Mouse (Mus musculus) thymus, postnatal 10 days (tissue): ENCODE results near the gene Krt19.

ENCODE experiments used
- DNase-seq, 2 experiments: peaks; one replicate each; pipeline ENCODE4 v3.0.0; 2021; ENCODE audit warnings: low spot score in 2 of 2

Gene Krt19

DNA sequence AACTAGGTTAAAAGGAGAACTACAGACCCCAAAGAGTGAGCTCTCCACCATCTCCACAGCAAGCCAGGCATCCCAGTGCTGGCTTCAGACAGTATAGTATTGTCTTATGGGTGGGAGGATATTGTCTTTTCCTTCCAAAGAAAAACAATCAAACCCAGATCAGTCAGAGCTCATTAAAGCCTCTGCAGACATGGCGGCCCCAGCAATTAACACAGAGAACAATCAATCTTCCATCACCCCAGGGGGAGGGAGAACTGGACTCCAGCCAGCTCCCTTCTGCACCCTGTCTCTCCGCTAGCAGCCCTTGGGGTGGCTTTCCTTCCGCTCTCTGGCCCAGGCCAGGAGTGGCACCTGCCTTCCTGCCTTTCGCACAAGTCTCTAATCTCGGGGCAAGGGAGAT, 10.8 kb downstream of the Krt19 start:
- DNase-seq: no peak

DNA sequence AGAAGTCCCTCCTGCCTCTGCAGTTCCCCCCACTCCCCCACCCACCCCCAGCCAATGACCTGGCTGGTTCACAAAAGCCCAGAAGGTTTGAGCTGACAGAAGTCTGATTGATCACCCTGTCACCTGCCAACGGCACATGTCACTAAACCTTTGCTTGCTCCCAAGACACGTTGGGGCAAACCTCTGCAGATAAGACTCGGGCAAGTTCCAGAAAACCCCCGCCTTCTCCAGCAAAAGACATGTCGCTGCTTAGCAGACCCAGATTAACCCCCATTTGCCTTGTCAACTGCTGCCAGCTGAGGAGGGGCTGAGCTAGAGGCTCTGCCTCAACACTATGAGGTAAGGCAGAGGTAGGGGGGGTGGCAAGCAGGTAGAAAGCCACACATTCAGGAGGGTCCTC, 11.9 kb downstream of the Krt19 start:
- no peak for DNase-seq

DNA sequence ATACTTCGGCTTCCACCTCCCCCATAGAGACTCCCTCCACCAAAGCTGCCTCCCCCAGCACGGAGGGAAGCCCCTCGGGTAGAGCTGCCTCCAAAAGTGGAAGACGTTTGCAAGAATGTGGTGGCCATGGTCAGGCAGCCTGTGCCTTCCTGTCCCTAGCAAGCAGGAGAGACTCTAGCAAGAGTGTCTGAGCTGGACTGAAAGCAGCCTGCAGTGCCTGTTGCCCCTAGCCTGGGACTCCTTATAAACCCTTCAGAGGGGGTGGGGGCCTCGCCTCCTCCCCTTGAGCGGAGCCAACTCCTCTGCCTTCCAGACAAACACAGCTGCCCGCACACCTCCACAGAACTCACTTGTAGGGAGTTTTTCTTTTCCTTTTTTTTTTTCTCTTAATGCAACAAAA, 12.7 kb downstream of the Krt19 start, which contains the start of gene Krt15:
Krt15 (minus strand) TSS at position 198 of the 400 bp plus-strand sequence.
- DNase-seq: no peak

DNA sequence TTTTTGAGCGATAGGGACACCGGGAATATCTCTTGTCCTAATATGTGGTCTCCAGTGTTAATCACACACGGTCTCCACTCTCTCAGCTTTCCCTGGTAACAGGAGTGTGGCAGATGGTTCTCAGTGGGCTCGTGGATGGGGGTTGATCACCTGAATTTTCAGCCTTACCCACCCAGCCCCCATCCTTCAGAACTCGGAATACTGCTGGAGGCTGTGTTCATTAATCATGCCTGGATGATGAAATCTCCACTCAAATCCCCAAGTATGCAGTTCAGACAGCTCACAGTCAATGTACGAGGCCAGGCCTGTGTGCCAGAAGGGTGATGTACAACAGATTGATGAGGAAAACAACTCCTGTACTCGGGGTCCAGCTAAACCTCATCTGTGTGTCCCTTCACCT, 23.6 kb downstream of the Krt19 start:
- no peak for DNase-seq

DNA sequence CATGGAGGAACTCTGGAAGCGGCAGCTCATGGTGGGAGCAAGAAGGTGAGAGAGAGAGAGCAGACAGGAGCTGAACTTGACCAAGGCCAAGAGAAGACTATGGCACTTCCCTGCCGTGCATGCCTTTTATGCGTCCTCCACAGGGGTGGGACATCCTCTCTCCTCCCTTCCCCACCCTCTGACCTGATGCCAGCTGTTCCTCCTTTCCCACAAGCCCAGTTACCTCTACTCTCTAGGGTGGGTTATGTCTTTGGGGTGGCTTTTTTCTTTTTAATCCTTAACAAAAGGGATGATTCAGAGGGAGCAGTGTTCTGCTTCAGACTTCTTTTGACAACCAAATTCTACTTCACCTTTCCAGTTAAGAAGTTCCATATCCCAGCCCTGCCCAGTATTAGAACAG, 27.0 kb downstream of the Krt19 start, which contains the start of gene Krt13:
Krt13 (minus strand) TSS at position 101 of the 400 bp plus-strand sequence.
- DNase-seq: no peak

DNA sequence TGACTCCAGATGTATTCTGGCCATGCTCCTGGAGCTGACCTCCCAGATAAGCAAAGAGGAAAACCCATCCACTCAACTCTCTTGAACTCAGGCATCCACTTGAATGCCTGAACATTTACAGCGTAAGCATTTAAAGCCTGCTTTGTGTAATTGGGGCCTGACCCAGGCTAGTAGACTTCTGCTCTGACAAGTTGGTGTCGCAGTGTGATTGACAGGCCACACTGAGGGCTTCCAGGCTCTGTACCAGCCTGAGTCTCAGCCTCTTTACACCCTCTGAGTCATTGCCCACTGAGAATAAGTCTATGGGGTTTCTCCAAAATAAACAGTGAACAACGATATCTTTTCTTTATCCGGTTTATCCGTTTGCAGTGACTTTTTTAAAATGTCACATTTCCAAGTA, 28.1 kb downstream of the Krt19 start:
- no peak for DNase-seq

DNA sequence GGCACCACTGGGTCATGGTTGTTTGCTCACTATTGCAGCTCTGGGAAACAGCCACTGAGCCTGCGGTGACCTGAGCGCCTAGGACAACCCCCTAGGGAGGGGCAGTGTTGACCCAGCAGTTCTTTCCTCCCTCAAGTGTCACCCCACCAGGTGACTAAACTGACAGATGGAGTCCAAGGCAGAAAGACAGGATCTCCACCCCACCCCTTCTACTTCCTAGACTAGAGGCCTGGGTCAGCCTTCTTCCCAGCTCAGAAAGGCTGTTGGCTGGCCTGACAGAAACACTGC, 34.8 kb downstream of the Krt19 start:
- DNase-seq: no peak

DNA sequence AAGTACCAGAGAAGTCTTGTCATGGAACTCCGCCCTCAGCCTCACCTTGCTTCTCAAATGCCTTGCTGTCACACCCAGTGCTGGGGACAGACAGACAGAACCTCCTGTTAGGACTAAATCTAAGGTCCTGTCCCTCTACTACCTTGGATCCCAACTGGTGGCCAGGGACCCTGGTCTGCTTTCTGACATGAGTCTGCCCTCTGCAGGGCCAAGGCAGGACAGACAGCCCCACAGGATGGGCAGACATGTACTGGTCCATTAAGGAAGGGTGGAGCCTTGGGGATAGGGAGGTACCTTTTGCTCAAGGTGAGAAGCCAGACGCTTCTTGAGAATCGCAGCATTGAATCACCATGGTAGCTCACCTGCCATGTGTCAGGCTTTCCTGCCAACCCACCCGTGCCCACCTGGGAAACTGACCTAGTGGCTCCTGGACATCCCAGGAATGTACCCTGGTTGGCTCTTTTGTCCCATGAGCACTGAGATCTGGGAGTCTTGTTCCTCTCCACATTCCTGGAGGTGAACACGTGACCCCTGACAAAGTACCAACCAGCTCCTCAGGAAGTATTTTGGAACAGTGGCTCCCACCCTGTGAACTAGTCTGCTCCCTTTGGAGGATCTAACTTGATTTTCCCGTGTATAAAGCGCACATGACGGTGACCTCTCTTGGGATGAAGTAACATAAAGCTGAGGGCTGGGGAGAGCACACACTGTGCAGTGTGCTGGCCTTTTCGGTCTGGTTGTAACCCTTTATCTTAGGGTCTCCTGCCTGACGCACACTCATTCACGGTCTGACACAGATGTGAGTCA, 35.3 kb downstream of the Krt19 start:
- DNase-seq: no peak

DNA sequence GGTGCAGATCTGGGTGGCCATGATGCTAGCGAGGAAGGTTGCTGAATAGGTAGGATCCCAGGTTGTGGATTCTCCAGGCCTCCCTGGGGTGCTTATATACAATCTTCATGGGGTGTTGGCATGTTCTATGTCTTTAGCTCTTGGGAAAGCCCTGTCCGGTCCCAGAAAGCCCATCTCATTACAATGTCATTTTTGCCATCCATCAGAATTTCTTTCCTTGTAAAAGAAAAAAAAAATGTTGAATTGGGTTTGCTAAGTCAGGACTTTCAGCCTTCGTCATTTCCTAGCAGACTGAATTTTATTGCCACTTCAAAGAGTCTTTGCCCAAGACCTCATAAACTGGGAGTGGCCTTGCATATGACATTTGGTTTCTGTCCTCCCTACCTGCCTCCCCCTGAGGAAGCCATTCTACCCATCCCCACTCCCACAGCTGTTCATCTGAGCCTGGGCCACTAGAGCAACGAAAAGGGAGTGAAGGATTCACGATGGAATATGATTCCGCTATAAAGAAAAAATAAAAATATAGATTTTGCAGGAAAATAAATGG, 42.8 kb downstream of the Krt19 start, which contains the start of gene Krt36:
Krt36 (minus strand) TSS at position 51 of the 547 bp plus-strand sequence.
- DNase-seq: no peak

DNA sequence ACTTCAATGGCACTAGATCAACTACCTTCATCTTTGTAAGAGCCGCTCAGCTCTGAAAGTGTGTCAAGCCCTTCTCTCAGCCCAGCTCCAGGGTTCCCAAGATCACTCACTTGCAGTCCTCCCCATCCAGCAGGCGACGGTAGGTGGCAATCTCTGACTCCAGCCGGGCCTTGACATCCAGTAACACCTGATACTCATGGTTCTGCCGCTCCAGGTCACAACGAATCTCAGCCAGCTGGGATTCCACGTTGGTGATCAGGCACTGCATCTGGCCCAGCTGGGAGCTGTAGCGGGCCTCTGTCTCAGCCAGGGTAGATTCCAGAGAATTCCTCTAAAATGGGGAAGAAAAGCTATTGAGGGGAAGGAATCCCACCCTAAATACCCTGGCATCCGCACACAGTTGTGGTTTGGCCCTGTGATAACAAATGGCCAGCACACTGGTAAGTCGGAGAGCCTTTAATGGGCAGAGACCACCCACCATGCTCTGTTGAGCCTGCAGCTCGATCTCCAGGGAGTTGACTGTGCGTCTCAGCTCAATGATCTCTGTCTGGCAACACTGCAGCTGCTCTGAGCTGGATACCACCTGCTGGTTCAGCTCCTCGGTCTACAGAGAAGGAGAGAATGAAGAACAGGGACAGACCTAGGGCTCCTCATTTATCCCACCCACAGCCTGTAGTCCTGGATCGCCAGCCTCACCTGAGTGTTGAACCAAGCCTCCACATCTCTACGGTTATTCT, 45.6 kb downstream of the Krt19 start:
- no peak for DNase-seq

DNA sequence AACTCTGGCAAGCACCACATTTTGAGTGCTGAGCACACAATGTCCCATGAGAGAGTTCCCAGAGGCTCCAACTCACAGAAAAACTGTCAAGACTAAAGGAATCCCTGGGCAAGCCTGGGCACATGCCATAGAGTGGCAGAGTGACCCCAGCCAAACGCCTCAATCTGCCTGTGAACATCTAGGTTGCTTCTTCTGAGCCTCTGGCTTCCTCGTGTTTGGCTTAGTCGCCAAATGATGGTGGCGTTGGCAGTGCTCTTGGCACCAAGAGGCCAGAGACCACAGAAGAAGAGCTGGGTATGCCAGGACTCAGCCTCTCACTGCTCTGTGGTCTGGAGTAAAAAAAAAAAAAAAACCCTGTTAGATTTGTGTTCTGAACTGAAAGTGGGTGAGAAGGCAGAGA, 48.1 kb downstream of the Krt19 start:
- DNase-seq: no peak

DNA sequence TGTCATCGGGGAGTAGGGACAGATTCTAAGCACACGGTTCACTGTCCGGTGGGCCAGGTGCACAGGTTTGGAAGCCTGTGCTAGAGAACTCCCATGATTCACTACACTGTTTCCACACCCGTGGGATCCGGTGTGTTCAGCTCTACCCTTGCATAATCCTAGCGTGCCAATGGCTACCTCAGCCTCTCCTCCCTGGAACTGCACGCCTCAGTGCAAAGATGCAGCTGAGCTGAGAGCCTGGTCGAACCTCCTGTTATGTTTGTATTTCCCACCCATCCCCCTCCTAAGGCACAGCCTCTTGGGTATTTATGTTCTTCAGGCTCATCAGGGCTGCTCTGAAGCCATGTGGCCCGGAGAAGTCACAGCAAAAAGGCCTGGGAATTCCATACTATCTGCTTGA, 50.6 kb downstream of the Krt19 start:
- DNase-seq: no peak

DNA sequence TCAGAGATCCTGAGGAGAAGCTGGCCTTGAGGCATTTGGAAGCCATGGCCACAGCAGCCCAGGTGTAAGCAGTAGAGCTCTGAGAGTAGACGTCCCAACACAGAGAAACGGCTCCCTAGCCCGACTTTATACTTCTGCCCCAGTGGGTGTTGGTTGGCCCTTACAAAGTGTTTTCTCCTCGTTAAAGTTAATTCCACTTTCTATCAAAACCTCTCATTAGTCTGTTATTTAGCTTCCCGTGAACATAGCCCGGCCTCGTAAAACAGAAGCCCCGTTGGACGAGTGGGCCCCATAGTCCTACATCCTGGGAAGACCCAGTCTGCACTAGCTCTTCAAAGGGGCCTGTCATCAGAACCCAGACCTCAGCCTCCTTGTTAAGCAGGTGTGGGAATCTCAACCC, 52.3 kb downstream of the Krt19 start, which contains the start of gene Krt35:
Krt35 (minus strand) TSS at position 101 of the 400 bp plus-strand sequence.
- DNase-seq: no peak
